Mouse (Mus musculus) layer of hippocampus, postnatal 36 days (tissue): ENCODE results near the gene Cope. TPM values are rescaled to one million over a fixed set of nuclear protein-coding genes. Genes with fewer than 3 reads are reported as not detected.

Experiments
- DNase-seq, 2 experiments: peaks; one replicate each; pipeline ENCODE4 v3.0.0; 2022
- total RNA-seq, 2 experiments: library from RNA; stranded (reverse); gene quantifications; 2 replicates each; pipeline ENCODE4 v1.2.3; 2021

The Cope gene
- total RNA-seq, 2 experiments from 2014 or later = 129 to 133 TPM

GRCm38 (mm10) chr8:70313399-70313798 lies 11.1 kb downstream of the Cope start:
- DNase-seq = no peak

- peak; percentile 83 for DNase-seq
Observed at GRCm38 (mm10) chr8:70315624-70316510, 13.5 kb downstream of the Cope start, which contains the start of gene Cers1. TSS of gene Cers1 (plus strand) at chr8:70315775.

GRCm38 (mm10) chr8:70316511-70317504 lies 14.5 kb downstream of the Cope start:
- peak; percentile 86 to 91 for DNase-seq

GRCm38 (mm10) chr8:70317872-70318271 lies 15.6 kb downstream of the Cope start:
- no peak for DNase-seq

GRCm38 (mm10) chr8:70323716-70324115 lies 21.4 kb downstream of the Cope start:
- no peak for DNase-seq

GRCm38 (mm10) chr8:70327512-70327911 lies 25.2 kb downstream of the Cope start:
- no peak for DNase-seq

GRCm38 (mm10) chr8:70329124-70329834 lies 27.0 kb downstream of the Cope start, which contains the start of gene Gdf1:
TSS of gene Gdf1 (plus strand) at chr8:70329817.
- no peak for DNase-seq

- peak in 1 of 2 experiments; percentile 45 for DNase-seq
Observed at GRCm38 (mm10) chr8:70329835-70330740, 27.8 kb downstream of the Cope start.

GRCm38 (mm10) chr8:70330741-70331364 lies 28.5 kb downstream of the Cope start:
- peak; percentile 60 to 67 for DNase-seq

- DNase-seq = peak in 1 of 2 experiments; percentile 31
Observed at GRCm38 (mm10) chr8:70331526-70331925, 29.2 kb downstream of the Cope start.

- peak; percentile 74 to 77 for DNase-seq
Observed at GRCm38 (mm10) chr8:70332070-70332877, 30.0 kb downstream of the Cope start.

- DNase-seq = no peak
Observed at GRCm38 (mm10) chr8:70332878-70333202, 30.5 kb downstream of the Cope start.

- DNase-seq = no peak
Observed at GRCm38 (mm10) chr8:70338931-70339330, 36.6 kb downstream of the Cope start.

GRCm38 (mm10) chr8:70340659-70341058 lies 38.3 kb downstream of the Cope start:
- DNase-seq = no peak

- DNase-seq = no peak
Observed at GRCm38 (mm10) chr8:70342007-70342406, 39.7 kb downstream of the Cope start.

GRCm38 (mm10) chr8:70343076-70343475 lies 40.8 kb downstream of the Cope start:
- DNase-seq = no peak

GRCm38 (mm10) chr8:70343696-70344095 lies 41.4 kb downstream of the Cope start:
- DNase-seq = peak in 1 of 2 experiments; percentile 49

- no peak for DNase-seq
Observed at GRCm38 (mm10) chr8:70344279-70344678, 42.0 kb downstream of the Cope start.

- DNase-seq = no peak
Observed at GRCm38 (mm10) chr8:70347443-70347842, 45.1 kb downstream of the Cope start.
